Mouse (Mus musculus): ENCODE data around the gene Oxsr1. TPM values are rescaled to one million over a fixed set of nuclear protein-coding genes. Genes with fewer than 3 reads are reported as not detected.

The Oxsr1 gene
- polyA plus RNA-seq, 1 experiment from 2014 or later = 9.1 TPM

- Histone ChIP-seq H3K9me3 (ENCODE audit: control insufficient read depth, low read length) (no peaks in the 10 kb centered on the region; the same call in 1 of the 2 replicates), H3K27me3 (replicated peaks; ENCODE audit: control insufficient read depth, insufficient read depth, low read length) (no peaks in the 10 kb centered on the region), H3K27ac (ENCODE audit: low read length) (no peak overlapping the region), H3K9ac (ENCODE audit: low read depth, low read length) (no peak overlapping the region), H3K4me3 (ENCODE audit: low read length) (no peak overlapping the region), H3K4me2 (ENCODE audit: low read depth, low read length) (no peak overlapping the region), H3K36me3 (ENCODE audit: control insufficient read depth, insufficient read depth, low read length) (no peaks in the 10 kb centered on the region), H3K4me1 (ENCODE audit: control insufficient read depth, insufficient read depth, low read length) (no peaks in the 10 kb centered on the region)
- ATAC-seq = no peak
- WGBS = 97% methylated on average over 9 of the region's 9 CpGs
Measured at GRCm38 (mm10) chr9:119203617-119204016, 118.6 kb downstream of the Oxsr1 start.

- Histone ChIP-seq H3K27ac (ENCODE audit: low read length) (no peak overlapping the region), H3K27me3 (replicated peaks; ENCODE audit: control insufficient read depth, insufficient read depth, low read length) (no peaks in the 10 kb centered on the region), H3K9ac (ENCODE audit: low read depth, low read length) (no peak overlapping the region), H3K9me3 (ENCODE audit: control insufficient read depth, low read length) (no peaks in the 10 kb centered on the region; the same call in 1 of the 2 replicates), H3K4me2 (ENCODE audit: low read depth, low read length) (no peak overlapping the region), H3K4me1 (ENCODE audit: control insufficient read depth, insufficient read depth, low read length) (no peaks in the 10 kb centered on the region), H3K36me3 (ENCODE audit: control insufficient read depth, insufficient read depth, low read length) (no peaks in the 10 kb centered on the region), H3K4me3 (ENCODE audit: low read length) (no peak overlapping the region)
- ATAC-seq = no peak
- WGBS = 82% methylated on average over 5 of the region's 5 CpGs
Measured at GRCm38 (mm10) chr9:119201653-119202052, 120.6 kb downstream of the Oxsr1 start.

GRCm38 (mm10) chr9:119199151-119199861 lies 122.9 kb downstream of the Oxsr1 start:
- Histone ChIP-seq H3K27ac (ENCODE audit: low read length) (no peak overlapping the region), H3K27me3 (replicated peaks; ENCODE audit: control insufficient read depth, insufficient read depth, low read length) (no peaks in the 10 kb centered on the region), H3K4me3 (ENCODE audit: low read length) (no peak overlapping the region), H3K36me3 (ENCODE audit: control insufficient read depth, insufficient read depth, low read length) (no peaks in the 10 kb centered on the region), H3K4me1 (ENCODE audit: control insufficient read depth, insufficient read depth, low read length) (no peaks in the 10 kb centered on the region), H3K9ac (ENCODE audit: low read depth, low read length) (no peak overlapping the region), H3K9me3 (ENCODE audit: control insufficient read depth, low read length) (no peaks in the 10 kb centered on the region; the same call in 1 of the 2 replicates), H3K4me2 (ENCODE audit: low read depth, low read length) (no peak overlapping the region)
- ATAC-seq = no peak
- 79% methylated on average over 10 of the region's 10 CpGs for WGBS

GRCm38 (mm10) chr9:119192202-119192990 lies 129.8 kb downstream of the Oxsr1 start:
- H3K4me2 ChIP-seq (ENCODE audit: low read depth, low read length) = no peak overlapping the region
- no peaks in the 10 kb centered on the region for H3K36me3 ChIP-seq (ENCODE audit: control insufficient read depth, insufficient read depth, low read length)
- no peaks in the 10 kb centered on the region for H3K27me3 ChIP-seq (replicated peaks; ENCODE audit: control insufficient read depth, insufficient read depth, low read length)
- 33% methylated on average over 11 of the region's 11 CpGs for WGBS
- no peaks in the 10 kb centered on the region for H3K9me3 ChIP-seq (ENCODE audit: control insufficient read depth, low read length)
- no peak overlapping the region for H3K9ac ChIP-seq (ENCODE audit: low read depth, low read length)
- ATAC-seq = peak; percentile 75
- H3K4me1 ChIP-seq (ENCODE audit: control insufficient read depth, insufficient read depth, low read length) = no peaks in the 10 kb centered on the region
- no peak overlapping the region for H3K4me3 ChIP-seq (ENCODE audit: low read length)
- H3K27ac ChIP-seq (ENCODE audit: low read length) = no peak overlapping the region

Other genes with a start within 250 kb of the Oxsr1 start
- 16.9 and 17.3 TPM in 2 replicates for gene Plcd1, start 228.9 kb downstream of the Oxsr1 start, polyA plus RNA-seq (2015; fragmentation: Nextera tagmentation; extraction: Ambion mirVana)
- gene Dlec1, start 219.9 kb downstream of the Oxsr1 start, polyA plus RNA-seq (2015; fragmentation: Nextera tagmentation; extraction: Ambion mirVana) = 0.31 and 0.43 TPM in 2 replicates
- gene Acaa1b, start 165.3 kb downstream of the Oxsr1 start, polyA plus RNA-seq (2015; fragmentation: Nextera tagmentation; extraction: Ambion mirVana) = 3.1 and 3.7 TPM in 2 replicates
- not detected in 2 replicates for gene Gm47289, start 163.3 kb downstream of the Oxsr1 start, polyA plus RNA-seq (2015; fragmentation: Nextera tagmentation; extraction: Ambion mirVana)
- not detected in 2 replicates for gene Slc22a13, start 113.3 kb downstream of the Oxsr1 start, polyA plus RNA-seq (2015; fragmentation: Nextera tagmentation; extraction: Ambion mirVana)
- 114 and 116 TPM in 2 replicates for gene Acaa1a, start 17.2 kb upstream of the Oxsr1 start, polyA plus RNA-seq (2015; fragmentation: Nextera tagmentation; extraction: Ambion mirVana)
- gene Myd88, start 19.0 kb upstream of the Oxsr1 start, polyA plus RNA-seq (2015; fragmentation: Nextera tagmentation; extraction: Ambion mirVana) = 35.0 and 36.3 TPM in 2 replicates
- 17.4 and 18.5 TPM in 2 replicates for gene Xylb, start 35.0 kb upstream of the Oxsr1 start, polyA plus RNA-seq (2015; fragmentation: Nextera tagmentation; extraction: Ambion mirVana)
- gene Slc22a14, start 43.1 kb upstream of the Oxsr1 start, polyA plus RNA-seq (2015; fragmentation: Nextera tagmentation; extraction: Ambion mirVana) = 0.10 and 0.16 TPM in 2 replicates
- 6.3 and 8.4 TPM in 2 replicates for gene Acvr2b, start 79.7 kb upstream of the Oxsr1 start, polyA plus RNA-seq (2015; fragmentation: Nextera tagmentation; extraction: Ambion mirVana)
- gene Exog, start 122.5 kb upstream of the Oxsr1 start, polyA plus RNA-seq (2015; fragmentation: Nextera tagmentation; extraction: Ambion mirVana) = 15.3 and 17.5 TPM in 2 replicates